Mouse (Mus musculus) cortical plate, adult 2 months (tissue): ENCODE results near the gene Clip4.

Experiments
- CTCF ChIP-seq: fragments of 200-500 bp; IDR thresholded peaks from 2 replicates; pipeline ENCODE4 v1.5.1; 2011; ENCODE audit warnings: mild to moderate bottlenecking, control low read depth, low read length; ENCODE audit not compliant: insufficient read depth; ENCODE audit errors: extremely low read depth
- POLR2A ChIP-seq: fragments of 200-500 bp; IDR thresholded peaks from 2 replicates; pipeline ENCODE4 v1.6.1; 2011; ENCODE audit warnings: mild to moderate bottlenecking, low read length, control low read depth; ENCODE audit not compliant: insufficient read depth; ENCODE audit errors: extremely low read depth

DNA sequence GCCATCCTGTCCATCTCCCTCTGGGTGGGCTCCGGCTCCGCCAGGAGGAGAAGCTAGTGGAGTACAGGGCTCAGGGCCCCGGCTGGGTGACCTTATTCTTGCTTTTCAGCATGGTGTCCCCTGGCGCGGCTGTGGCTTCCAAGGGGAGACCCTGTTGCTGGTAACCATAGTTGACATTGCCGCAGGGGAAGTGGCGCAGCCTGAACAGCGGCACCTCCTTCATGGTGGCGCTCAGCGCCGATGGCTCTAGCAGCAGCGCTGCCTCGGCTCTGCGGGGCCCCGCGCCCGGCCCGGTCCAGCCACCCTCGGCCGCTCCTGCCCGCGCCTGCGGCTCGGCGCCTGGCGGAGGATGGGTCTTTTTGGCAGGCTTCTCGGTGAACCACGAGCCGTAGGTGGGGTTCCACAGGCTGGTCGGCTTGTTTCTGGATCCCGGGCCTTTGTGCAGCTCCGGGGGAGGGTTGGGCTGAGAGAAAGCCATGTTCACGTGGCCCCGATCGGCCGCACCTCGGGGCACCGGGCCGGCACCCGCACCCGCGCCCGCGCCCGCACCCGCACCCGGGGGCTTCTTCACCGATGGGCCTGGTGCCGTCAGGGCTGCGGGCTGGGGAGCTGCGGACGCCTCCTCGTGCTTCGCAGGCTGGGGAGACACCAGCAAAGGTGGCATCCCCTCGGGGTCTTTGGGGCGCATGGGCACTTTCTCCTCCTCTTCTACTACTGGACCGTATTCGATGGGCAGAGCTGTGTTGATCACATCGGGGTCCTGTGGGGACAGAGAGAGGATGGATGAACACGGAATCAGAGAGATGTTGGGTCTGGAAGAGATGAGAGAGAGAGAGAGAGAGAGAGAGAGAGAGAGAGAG is 101.3 kb downstream of the Clip4 start:
- TF ChIP-seq CTCF (no peak), POLR2A (no peak)
